Mouse (Mus musculus): ENCODE measurements around the gene Gm973. TPM values are rescaled to one million over a fixed set of nuclear protein-coding genes. Genes with fewer than 3 reads are reported as not detected.

The Gm973 gene
- polyA plus RNA-seq, 1 experiment from 2014 or later: 10.3 TPM

- Histone ChIP-seq H3K36me3 (ENCODE audit: control insufficient read depth, insufficient read depth, low read length) (no peaks in the 10 kb centered on the region), H3K27me3 (ENCODE audit: control insufficient read depth, insufficient read depth, low read length) (no peaks in the 10 kb centered on the region), H3K9me3 (ENCODE audit: control insufficient read depth, low read length) (no peaks in the 10 kb centered on the region), H3K9ac (replicated peaks; ENCODE audit: low read length) (no peak overlapping the region), H3K4me1 (ENCODE audit: control insufficient read depth, insufficient read depth, low read length) (no peaks in the 10 kb centered on the region), H3K4me3 (replicated peaks; ENCODE audit: low read depth, low read length) (no peak overlapping the region), H3K27ac (replicated peaks; ENCODE audit: low read depth, low read length) (no peak overlapping the region), H3K4me2 (ENCODE audit: low read length) (no peak overlapping the region)
- ATAC-seq (ENCODE audit: low FRiP score, low TSS enrichment): no peak
- no peak for DNase-seq
- WGBS: 69% methylated on average over 7 of the region's 7 CpGs
Measured at GRCm38 (mm10) chr1:59503659-59504301, 12.3 kb upstream of the Gm973 start.

- H3K36me3 ChIP-seq (ENCODE audit: control insufficient read depth, insufficient read depth, low read length): no peaks in the 10 kb centered on the region
- H3K9me3 ChIP-seq (ENCODE audit: control insufficient read depth, low read length): no peaks in the 10 kb centered on the region
- no peak overlapping the region for H3K4me2 ChIP-seq (ENCODE audit: low read length)
- H3K9ac ChIP-seq (replicated peaks; ENCODE audit: low read length): no peak overlapping the region
- DNase-seq (no peak), ATAC-seq (ENCODE audit: low FRiP score, low TSS enrichment) (no peak)
- no peak overlapping the region for H3K27ac ChIP-seq (replicated peaks; ENCODE audit: low read depth, low read length)
- H3K27me3 ChIP-seq (ENCODE audit: control insufficient read depth, insufficient read depth, low read length): no peaks in the 10 kb centered on the region
- no peaks in the 10 kb centered on the region for H3K4me1 ChIP-seq (ENCODE audit: control insufficient read depth, insufficient read depth, low read length)
- WGBS: 87% methylated on average over 2 of the region's 2 CpGs
- H3K4me3 ChIP-seq (replicated peaks; ENCODE audit: low read depth, low read length): no peak overlapping the region
Measured at GRCm38 (mm10) chr1:59504302-59504700, 11.8 kb upstream of the Gm973 start.

GRCm38 (mm10) chr1:59508463-59509139 lies 7.5 kb upstream of the Gm973 start:
- peak; percentile 25 for DNase-seq
- no peaks in the 10 kb centered on the region for H3K36me3 ChIP-seq (ENCODE audit: control insufficient read depth, insufficient read depth, low read length)
- H3K27me3 ChIP-seq (ENCODE audit: control insufficient read depth, insufficient read depth, low read length): no peaks in the 10 kb centered on the region
- H3K4me1 ChIP-seq (ENCODE audit: control insufficient read depth, insufficient read depth, low read length): no peaks in the 10 kb centered on the region
- H3K9me3 ChIP-seq (ENCODE audit: control insufficient read depth, low read length): no peaks in the 10 kb centered on the region
- H3K4me3 ChIP-seq (replicated peaks; ENCODE audit: low read depth, low read length): no peak overlapping the region
- H3K9ac ChIP-seq (replicated peaks; ENCODE audit: low read length): no peak overlapping the region
- WGBS: 39% methylated on average over 17 of the region's 17 CpGs
- H3K4me2 ChIP-seq (ENCODE audit: low read length): no peak overlapping the region
- no peak for ATAC-seq (ENCODE audit: low FRiP score, low TSS enrichment)
- H3K27ac ChIP-seq (replicated peaks; ENCODE audit: low read depth, low read length): no peak overlapping the region

GRCm38 (mm10) chr1:59511566-59512270 lies 4.3 kb upstream of the Gm973 start:
- WGBS: 72% methylated on average over 9 of the region's 9 CpGs
- no peaks in the 10 kb centered on the region for H3K27me3 ChIP-seq (ENCODE audit: control insufficient read depth, insufficient read depth, low read length)
- H3K36me3 ChIP-seq (ENCODE audit: control insufficient read depth, insufficient read depth, low read length): no peaks in the 10 kb centered on the region
- H3K4me2 ChIP-seq (ENCODE audit: low read length): no peak overlapping the region
- ATAC-seq (ENCODE audit: low FRiP score, low TSS enrichment) (no peak), DNase-seq (no peak)
- no peak overlapping the region for H3K4me3 ChIP-seq (replicated peaks; ENCODE audit: low read depth, low read length)
- H3K9me3 ChIP-seq (ENCODE audit: control insufficient read depth, low read length): no peaks in the 10 kb centered on the region
- H3K27ac ChIP-seq (replicated peaks; ENCODE audit: low read depth, low read length): no peak overlapping the region
- peaks cover 9% of the 10 kb centered on the region for H3K4me1 ChIP-seq (ENCODE audit: control insufficient read depth, insufficient read depth, low read length)
- no peak overlapping the region for H3K9ac ChIP-seq (replicated peaks; ENCODE audit: low read length)

- WGBS: 61% methylated on average over 11 of the region's 11 CpGs
- DNase-seq: no peak
- Histone ChIP-seq H3K9ac (replicated peaks; ENCODE audit: low read length) (no peak overlapping the region), H3K4me3 (replicated peaks; ENCODE audit: low read depth, low read length) (no peak overlapping the region), H3K27ac (replicated peaks; ENCODE audit: low read depth, low read length) (no peak overlapping the region), H3K9me3 (ENCODE audit: control insufficient read depth, low read length) (no peaks in the 10 kb centered on the region), H3K4me2 (ENCODE audit: low read length) (no peak overlapping the region), H3K36me3 (ENCODE audit: control insufficient read depth, insufficient read depth, low read length) (no peaks in the 10 kb centered on the region), H3K27me3 (ENCODE audit: control insufficient read depth, insufficient read depth, low read length) (no peaks in the 10 kb centered on the region), H3K4me1 (ENCODE audit: control insufficient read depth, insufficient read depth, low read length) (peaks cover 29% of the 10 kb centered on the region)
- ATAC-seq (ENCODE audit: low FRiP score, low TSS enrichment): no peak
Measured at GRCm38 (mm10) chr1:59520226-59520837, 4.3 kb downstream of the Gm973 start.

GRCm38 (mm10) chr1:59522456-59522855 lies 6.4 kb downstream of the Gm973 start:
- H3K4me3 ChIP-seq (replicated peaks; ENCODE audit: low read depth, low read length): no peak overlapping the region
- H3K36me3 ChIP-seq (ENCODE audit: control insufficient read depth, insufficient read depth, low read length): no peaks in the 10 kb centered on the region
- H3K9me3 ChIP-seq (ENCODE audit: control insufficient read depth, low read length): no peaks in the 10 kb centered on the region
- H3K4me1 ChIP-seq (ENCODE audit: control insufficient read depth, insufficient read depth, low read length): peaks cover 13% of the 10 kb centered on the region
- no peak for DNase-seq
- no peak overlapping the region for H3K27ac ChIP-seq (replicated peaks; ENCODE audit: low read depth, low read length)
- no peaks in the 10 kb centered on the region for H3K27me3 ChIP-seq (ENCODE audit: control insufficient read depth, insufficient read depth, low read length)
- no peak for ATAC-seq (ENCODE audit: low FRiP score, low TSS enrichment)
- 69% methylated on average over 1 of the region's 1 CpGs for WGBS
- no peak overlapping the region for H3K4me2 ChIP-seq (ENCODE audit: low read length)
- H3K9ac ChIP-seq (replicated peaks; ENCODE audit: low read length): no peak overlapping the region

- H3K9ac ChIP-seq (replicated peaks; ENCODE audit: low read length): no peak overlapping the region
- no peak for ATAC-seq (ENCODE audit: low FRiP score, low TSS enrichment)
- H3K4me3 ChIP-seq (replicated peaks; ENCODE audit: low read depth, low read length): no peak overlapping the region
- no peak overlapping the region for H3K27ac ChIP-seq (replicated peaks; ENCODE audit: low read depth, low read length)
- H3K4me2 ChIP-seq (ENCODE audit: low read length): no peak overlapping the region
- WGBS: 32% methylated on average over 5 of the region's 5 CpGs
- no peaks in the 10 kb centered on the region for H3K27me3 ChIP-seq (ENCODE audit: control insufficient read depth, insufficient read depth, low read length)
- H3K4me1 ChIP-seq (ENCODE audit: control insufficient read depth, insufficient read depth, low read length): peaks cover 11% of the 10 kb centered on the region; the same call in 1 of the 2 replicates
- no peaks in the 10 kb centered on the region for H3K36me3 ChIP-seq (ENCODE audit: control insufficient read depth, insufficient read depth, low read length)
- H3K9me3 ChIP-seq (ENCODE audit: control insufficient read depth, low read length): no peaks in the 10 kb centered on the region
- peak; percentile 8 for DNase-seq
Measured at GRCm38 (mm10) chr1:59523378-59523958, 7.4 kb downstream of the Gm973 start.

- Histone ChIP-seq H3K27ac (replicated peaks; ENCODE audit: low read depth, low read length) (peak overlapping the region; percentile 3; the same call in 1 of the 2 replicates), H3K4me1 (ENCODE audit: control insufficient read depth, insufficient read depth, low read length) (peaks cover 11% of the 10 kb centered on the region; the same call in 1 of the 2 replicates), H3K9ac (replicated peaks; ENCODE audit: low read length) (no peak overlapping the region), H3K36me3 (ENCODE audit: control insufficient read depth, insufficient read depth, low read length) (no peaks in the 10 kb centered on the region), H3K4me2 (ENCODE audit: low read length) (no peak overlapping the region), H3K9me3 (ENCODE audit: control insufficient read depth, low read length) (no peaks in the 10 kb centered on the region), H3K27me3 (ENCODE audit: control insufficient read depth, insufficient read depth, low read length) (no peaks in the 10 kb centered on the region), H3K4me3 (replicated peaks; ENCODE audit: low read depth, low read length) (no peak overlapping the region)
- 12% methylated on average over 2 of the region's 2 CpGs for WGBS
- peak; percentile 73 for ATAC-seq (ENCODE audit: low FRiP score, low TSS enrichment)
- peak; percentile 54 for DNase-seq
Measured at GRCm38 (mm10) chr1:59524071-59524470, 8.0 kb downstream of the Gm973 start.
